Mouse (Mus musculus) brain, embryonic 14.5 days (tissue): ENCODE results near the gene Arid1a.

Source experiments
- CTCF ChIP-seq: fragments of 200-500 bp; IDR thresholded peaks from 2 replicates; pipeline ENCODE4 v1.5.1; 2012; ENCODE audit warnings: inconsistent platforms, mild to moderate bottlenecking, moderate library complexity, borderline replicate concordance; ENCODE audit not compliant: insufficient read depth, insufficient read length; ENCODE audit errors: extremely low read depth
- POLR2A ChIP-seq: fragments of 200-500 bp; IDR thresholded peaks from 2 replicates; pipeline ENCODE4 v1.6.1; 2012; ENCODE audit warnings: mild to moderate bottlenecking, inconsistent platforms, borderline replicate concordance; ENCODE audit not compliant: poor library complexity, insufficient read depth, insufficient read length, severe bottlenecking; ENCODE audit errors: extremely low read depth

GRCm38 (mm10) chr4:133676189-133676588 is 80.4 kb downstream of the Arid1a start:
- TF ChIP-seq CTCF = no peak
- no peak for TF ChIP-seq POLR2A
